Mouse (Mus musculus) lung, embryonic 16.5 days (tissue): ENCODE data around the gene Hgd. TPM values are rescaled to one million over a fixed set of nuclear protein-coding genes. Genes with fewer than 3 reads are reported as not detected.

Experiments used
- ATAC-seq: fragments of 200-750 bp; cut with Nextera tagmentation; 2 replicates; pipeline ENCODE4 v1.8.0; 2017; ENCODE audit warnings: low read depth, mild to moderate bottlenecking, moderate library complexity
- H3K27ac ChIP-seq: fragments of 300-500 bp; sonication (generic); 2 replicates; pipeline ENCODE4 v1.5.1; 2014; ENCODE audit warnings: mild to moderate bottlenecking, control low read depth, low read length
- H3K27me3 ChIP-seq: fragments of 300-500 bp; sonication (generic); 2 replicates; pipeline ENCODE4 v1.6.1; 2014; ENCODE audit warnings: low read depth, low read length, mixed read lengths; ENCODE audit not compliant: control insufficient read depth, insufficient read depth
- H3K36me3 ChIP-seq: fragments of 300-500 bp; sonication (generic); 2 replicates; pipeline ENCODE4 v1.6.1; 2014; ENCODE audit warnings: low read length; ENCODE audit not compliant: control insufficient read depth, insufficient read depth
- H3K4me1 ChIP-seq: fragments of 300-500 bp; sonication (generic); replicated peaks from 2 replicates; pipeline ENCODE4 v1.6.1; 2014; ENCODE audit warnings: low read length, mixed read lengths; ENCODE audit not compliant: control insufficient read depth, insufficient read depth
- H3K4me2 ChIP-seq: fragments of 300-500 bp; sonication (generic); 2 replicates; pipeline ENCODE4 v1.6.1; 2014; ENCODE audit warnings: low read depth, low read length, control low read depth
- H3K4me3 ChIP-seq: fragments of 300-500 bp; sonication (generic); 2 replicates; pipeline ENCODE4 v1.5.1; 2014; ENCODE audit warnings: mild to moderate bottlenecking, low read length, control low read depth
- H3K9ac ChIP-seq: fragments of 300-500 bp; sonication (generic); 2 replicates; pipeline ENCODE4 v1.6.1; 2014; ENCODE audit warnings: low read length, control low read depth
- H3K9me3 ChIP-seq: fragments of 300-500 bp; sonication (generic); 2 replicates; pipeline ENCODE4 v1.6.1; 2016; ENCODE audit warnings: low read length; ENCODE audit not compliant: control insufficient read depth
- WGBS: fragments of 180-500 bp; shearing (Covaris S2); extraction: QIAGEN DNeasy Blood & Tissue Kit; methylation state at CpG from one replicate; pipeline ENCODE4 v1.1.7; 2014; 5-methylcytosine and 5-hydroxymethylcytosine counted together
- polyA plus RNA-seq: library from polyadenylated mRNA; unstranded; fragments of >200 nt; fragmentation: Nextera tagmentation; extraction: Ambion mirVana; gene quantifications from 2 replicates; pipeline ENCODE4 v1.2.1, GENCODE M21; 2015

Gene Hgd
- polyA plus RNA-seq, 1 experiment from 2014 or later: 0.46 TPM

- Histone ChIP-seq H3K4me2 (no peak overlapping the region), H3K9me3 (no peaks in the 10 kb centered on the region), H3K4me1 (no peaks in the 10 kb centered on the region), H3K4me3 (no peak overlapping the region), H3K27me3 (no peaks in the 10 kb centered on the region), H3K36me3 (no peaks in the 10 kb centered on the region), H3K27ac (no peak overlapping the region), H3K9ac (no peak overlapping the region)
- ATAC-seq: no peak
- 89% methylated on average over 2 of the region's 2 CpGs for WGBS
Observed at GRCm38 (mm10) chr16:37550981-37551380, 29.0 kb upstream of the Hgd start.

GRCm38 (mm10) chr16:37552824-37553223, 27.1 kb upstream of the Hgd start:
- Histone ChIP-seq H3K27ac (no peak overlapping the region), H3K36me3 (0 out of 2 replicates have a peak, but pooled peaks cover 3% of the 10 kb centered on the region), H3K4me2 (no peak overlapping the region), H3K27me3 (no peaks in the 10 kb centered on the region), H3K9me3 (no peaks in the 10 kb centered on the region), H3K4me1 (no peaks in the 10 kb centered on the region), H3K9ac (no peak overlapping the region), H3K4me3 (no peak overlapping the region)
- ATAC-seq: no peak
- WGBS: 79% methylated on average over 3 of the region's 3 CpGs

GRCm38 (mm10) chr16:37562414-37562813, 17.5 kb upstream of the Hgd start:
- Histone ChIP-seq H3K4me3 (no peak overlapping the region), H3K4me1 (no peaks in the 10 kb centered on the region), H3K27ac (no peak overlapping the region), H3K27me3 (no peaks in the 10 kb centered on the region), H3K4me2 (no peak overlapping the region), H3K9me3 (no peaks in the 10 kb centered on the region), H3K36me3 (peaks cover 6% of the 10 kb centered on the region; the same call in 1 of the 2 replicates), H3K9ac (no peak overlapping the region)
- ATAC-seq: no peak
- WGBS: 89% methylated on average over 6 of the region's 6 CpGs

- 94% methylated on average over 5 of the region's 5 CpGs for WGBS
Observed at GRCm38 (mm10) chr16:37562961-37563360, 17.0 kb upstream of the Hgd start.

GRCm38 (mm10) chr16:37565117-37565516, 14.8 kb upstream of the Hgd start:
- Histone ChIP-seq H3K36me3 (no peaks in the 10 kb centered on the region; the same call in 1 of the 2 replicates), H3K27me3 (no peaks in the 10 kb centered on the region), H3K4me3 (no peak overlapping the region), H3K4me1 (no peaks in the 10 kb centered on the region), H3K9ac (no peak overlapping the region), H3K27ac (no peak overlapping the region), H3K4me2 (no peak overlapping the region), H3K9me3 (no peaks in the 10 kb centered on the region)
- ATAC-seq: no peak
- WGBS: 53% methylated on average over 1 of the region's 1 CpGs

More at GRCm38 (mm10) chr16:37562961-37563360, 17.0 kb upstream of the Hgd start:
- Histone ChIP-seq H3K4me2 (no peak overlapping the region), H3K4me3 (no peak overlapping the region), H3K27me3 (no peaks in the 10 kb centered on the region), H3K4me1 (no peaks in the 10 kb centered on the region), H3K9ac (no peak overlapping the region), H3K9me3 (no peaks in the 10 kb centered on the region), H3K36me3 (peaks cover 3% of the 10 kb centered on the region; the same call in 1 of the 2 replicates), H3K27ac (no peak overlapping the region)
- ATAC-seq: no peak

GRCm38 (mm10) chr16:37566107-37566506, 13.8 kb upstream of the Hgd start:
- Histone ChIP-seq H3K27ac (no peak overlapping the region), H3K4me3 (no peak overlapping the region), H3K9ac (no peak overlapping the region), H3K27me3 (no peaks in the 10 kb centered on the region), H3K4me1 (no peaks in the 10 kb centered on the region), H3K4me2 (no peak overlapping the region), H3K36me3 (no peaks in the 10 kb centered on the region; the same call in 1 of the 2 replicates), H3K9me3 (no peaks in the 10 kb centered on the region)
- 75% methylated on average over 6 of the region's 6 CpGs for WGBS
- no peak for ATAC-seq

GRCm38 (mm10) chr16:37567113-37568050, 12.6 kb upstream of the Hgd start:
- Histone ChIP-seq H3K36me3 (peaks cover 1% of the 10 kb centered on the region), H3K9ac (no peak overlapping the region), H3K4me3 (no peak overlapping the region), H3K4me1 (no peaks in the 10 kb centered on the region), H3K27me3 (no peaks in the 10 kb centered on the region), H3K9me3 (no peaks in the 10 kb centered on the region), H3K27ac (no peak overlapping the region), H3K4me2 (no peak overlapping the region)
- 83% methylated on average over 12 of the region's 12 CpGs for WGBS
- ATAC-seq: no peak

- Histone ChIP-seq H3K4me2 (no peak overlapping the region), H3K4me1 (no peaks in the 10 kb centered on the region), H3K27ac (no peak overlapping the region), H3K9me3 (no peaks in the 10 kb centered on the region; the same call in 1 of the 2 replicates), H3K27me3 (no peaks in the 10 kb centered on the region), H3K9ac (no peak overlapping the region), H3K4me3 (no peak overlapping the region), H3K36me3 (peaks cover 9% of the 10 kb centered on the region)
- 84% methylated on average over 3 of the region's 3 CpGs for WGBS
- ATAC-seq: no peak
Observed at GRCm38 (mm10) chr16:37571554-37571953, 8.4 kb upstream of the Hgd start.

- no peak overlapping the region for H3K4me3 ChIP-seq
- H3K27me3 ChIP-seq: no peaks in the 10 kb centered on the region
- peaks cover 9% of the 10 kb centered on the region for H3K36me3 ChIP-seq
- no peaks in the 10 kb centered on the region; the same call in 1 of the 2 replicates for H3K9me3 ChIP-seq
- WGBS: 83% methylated on average over 12 of the region's 12 CpGs
- no peak overlapping the region for H3K27ac ChIP-seq
- H3K4me1 ChIP-seq: no peaks in the 10 kb centered on the region
- H3K9ac ChIP-seq: no peak overlapping the region
- no peak overlapping the region for H3K4me2 ChIP-seq
- ATAC-seq: no peak
Observed at GRCm38 (mm10) chr16:37572117-37572754, 7.7 kb upstream of the Hgd start.
